In genomic region chr7:107536516-107536915, GRCm38 (mm10) we compare ENCODE assay signal across 24 mouse cellular contexts. TPM values are rescaled to one million over a fixed set of nuclear protein-coding genes. Genes with fewer than 3 reads are reported as not detected.
"Had no signal": no experiment of that assay in that cellular context is flagged by ENCODE, and none has a peak within 500 bp of the region (broad histone marks: within the 10 kb centered on the region; RNA-seq: fewer than 3 reads in every experiment).

No protein-coding gene starts in this region.

- H3K27ac ChIP-seq: kidney, postnatal 0 days; layer of hippocampus, adult 2 months; left cerebral cortex, adult 2 months; limb, embryonic 12.5 days; limb, embryonic 15.5 days; liver, embryonic 14.5 days; macrophage; midbrain, embryonic 12.5 days; midbrain, embryonic 15.5 days; neural tube, embryonic 12.5 days; neural tube, embryonic 15.5 days; stomach, postnatal 0 days had no signal

- ATAC-seq: liver, postnatal 0 days; lung, postnatal 0 days; midbrain, embryonic 15.5 days had no signal

- H3K36me3 ChIP-seq: limb, embryonic 12.5 days; limb, embryonic 15.5 days; midbrain, embryonic 12.5 days; midbrain, embryonic 15.5 days; neural tube, embryonic 12.5 days; neural tube, embryonic 15.5 days had no signal

- H3K4me3 ChIP-seq: layer of hippocampus, adult 2 months; left cerebral cortex, adult 2 months; limb, embryonic 12.5 days; limb, embryonic 15.5 days; midbrain, embryonic 12.5 days; midbrain, embryonic 15.5 days; neural tube, embryonic 12.5 days; neural tube, embryonic 15.5 days had no signal

- H3K4me1 ChIP-seq: limb, embryonic 12.5 days; limb, embryonic 15.5 days; midbrain, embryonic 12.5 days; midbrain, embryonic 15.5 days; neural tube, embryonic 12.5 days; neural tube, embryonic 15.5 days had no signal

- H3K27me3 ChIP-seq: limb, embryonic 12.5 days; limb, embryonic 15.5 days; midbrain, embryonic 12.5 days; midbrain, embryonic 15.5 days; neural tube, embryonic 12.5 days; neural tube, embryonic 15.5 days had no signal

- H3K9ac ChIP-seq: limb, embryonic 12.5 days; limb, embryonic 15.5 days; liver, embryonic 14.5 days; liver, postnatal 0 days; lung, embryonic 14.5 days; midbrain, embryonic 12.5 days; midbrain, embryonic 15.5 days; neural tube, embryonic 12.5 days; neural tube, embryonic 15.5 days had no signal

- DNase-seq: kidney, postnatal 25 days; layer of hippocampus, adult 9-11 months; layer of hippocampus, postnatal 36 days; left cerebral cortex, postnatal 4 days; liver, postnatal 0 days; lung, embryonic 14.5 days; thymus, adult 2 months; thymus, postnatal 14 days; thymus, postnatal 4 days had no signal

- H3K9me3 ChIP-seq: limb, embryonic 15.5 days; midbrain, embryonic 12.5 days; midbrain, embryonic 15.5 days; neural tube, embryonic 12.5 days; neural tube, embryonic 15.5 days had no signal

- H3K4me2 ChIP-seq: limb, embryonic 12.5 days; limb, embryonic 15.5 days; liver, embryonic 11.5 days; lung, embryonic 14.5 days; midbrain, embryonic 12.5 days; midbrain, embryonic 15.5 days; neural tube, embryonic 12.5 days; neural tube, embryonic 15.5 days had no signal

RNA-seq across cellular contexts. Expression of gene Olfml1, which starts 30.7 kb away (rescaled TPM):
- total RNA-seq: megakaryocyte, adult 5-6 weeks had no signal
- polyA plus RNA-seq: macrophage had no signal
